Mouse (Mus musculus): ENCODE results near the gene Slc38a10. TPM values are rescaled to one million over a fixed set of nuclear protein-coding genes. Genes with fewer than 3 reads are reported as not detected.

The Slc38a10 gene
- polyA plus RNA-seq (2017; shearing (Covaris generic)), result 100 to 1,000 TPM in 1 of 2 experiments, 10 to 100 TPM in 1; 68.7 to 106 TPM

GRCm38 (mm10) chr11:120151113-120151494 is at the start of gene Slc38a10:
TSS of gene Slc38a10 (minus strand) at chr11:120151346.

GRCm38 (mm10) chr11:120098588-120099511 is 52.3 kb downstream of the Slc38a10 start, which contains the start of the genes Tepsin and Ndufaf8:
TSS of gene Tepsin (minus strand) at chr11:120098731.
TSS of gene Ndufaf8 (plus strand) at chr11:120098928.

GRCm38 (mm10) chr11:120086702-120087152 is 64.4 kb downstream of the Slc38a10 start, which contains the start of gene Cep131:
TSS of gene Cep131 (minus strand) at chr11:120086827.

Other genes starting within 250 kb of the Slc38a10 start
- 10 to 100 TPM; 58.0 to 66.6 TPM for gene Chmp6, start 237.9 kb downstream of the Slc38a10 start, polyA plus RNA-seq (2017; shearing (Covaris generic))
- 10 to 100 TPM; 12.9 to 17.5 TPM for gene Baiap2, start 208.6 kb downstream of the Slc38a10 start, polyA plus RNA-seq (2017; shearing (Covaris generic))
- gene Aatk, start 104.2 kb downstream of the Slc38a10 start, polyA plus RNA-seq (2017; shearing (Covaris generic)), result under 1 TPM in 1 of 2 experiments, not detected in 1; 0.61 TPM
- gene Cep131, start 64.5 kb downstream of the Slc38a10 start, polyA plus RNA-seq (2017; shearing (Covaris generic)), result 1 to 10 TPM; 3.6 to 7.4 TPM
- 10 to 100 TPM; 28.1 to 30.5 TPM for gene Tepsin, start 52.6 kb downstream of the Slc38a10 start, polyA plus RNA-seq (2017; shearing (Covaris generic))
- gene Ndufaf8, start 52.4 kb downstream of the Slc38a10 start, polyA plus RNA-seq (2017; shearing (Covaris generic)), result 10 to 100 TPM; 79.0 to 98.3 TPM
- gene Bahcc1, start 81.6 kb upstream of the Slc38a10 start, polyA plus RNA-seq (2017; shearing (Covaris generic)), result under 1 TPM; 0.06 to 0.73 TPM
- 1,000 to 10,000 TPM; 1,736 to 3,573 TPM for gene Actg1, start 197.2 kb upstream of the Slc38a10 start, polyA plus RNA-seq (2017; shearing (Covaris generic))
- under 1 TPM in 1 of 2 experiments, not detected in 1; 0.42 TPM for gene Fscn2, start 210.2 kb upstream of the Slc38a10 start, polyA plus RNA-seq (2017; shearing (Covaris generic))
- 10 to 100 TPM; 17.7 to 24.0 TPM for gene Faap100, start 227.4 kb upstream of the Slc38a10 start, polyA plus RNA-seq (2017; shearing (Covaris generic))

All from activated CD4-positive, CD25-positive, alpha-beta regulatory T cell (primary cell).